Comparison of ENCODE assay signal across 2 mouse cellular contexts in the genomic region with DNA sequence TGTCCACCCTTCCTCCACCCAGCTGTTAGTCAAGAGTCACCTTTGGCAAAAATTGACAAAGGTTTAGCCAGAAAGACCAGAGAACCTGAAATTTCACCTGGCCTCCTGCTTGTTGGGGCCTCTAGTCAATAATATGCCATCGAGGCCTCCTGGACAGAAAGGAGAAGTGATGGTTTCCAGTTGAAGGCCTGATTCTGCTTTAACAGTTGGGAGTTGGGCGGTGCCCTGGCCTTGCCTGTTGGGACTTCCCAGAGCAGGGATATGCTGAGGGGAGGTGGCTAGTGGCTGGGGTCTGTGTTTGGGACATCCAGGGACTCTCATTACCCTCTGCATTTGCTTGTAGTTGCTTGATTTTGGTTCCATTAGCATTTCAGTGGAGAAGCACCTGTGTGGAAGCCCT.
TF ChIP-seq lines count a peak whose summit lies in the region.

No protein-coding gene starts in this region.

TF ChIP-seq in CH12.LX, 34 proteins besides CTCF, POLR2A, EP300 and RAD21:
- TF ChIP-seq BHLHE40 (IDR thresholded peaks at IDR 0.05; ENCODE audit: low read depth, low read length), result no peak
- TF ChIP-seq USF1 (IDR thresholded peaks at IDR 0.05; ENCODE audit: low read depth, low read length), result no peak
- TF ChIP-seq POLR2AphosphoS2 (IDR thresholded peaks at IDR 0.05; ENCODE audit: low read depth, low read length), result peak; percentile 39; the same call in 1 of the 2 replicates
TF ChIP-seq in CH12.LX: peak in this region for 1.

TF ChIP-seq in MEL, 35 proteins besides CTCF, POLR2A, EP300 and RAD21:
- TF ChIP-seq CHD2 (IDR thresholded peaks at IDR 0.05; ENCODE audit: low read length) (no peak), KAT2A (conservative IDR thresholded peaks at IDR 0.05; ENCODE audit: low read depth, low read length) (no peak), ELF1 (IDR thresholded peaks at IDR 0.05; ENCODE audit: low read depth, low read length) (no peak), MYC (IDR thresholded peaks at IDR 0.05; ENCODE audit: low read depth, low read length) (no peak), GATA1 (IDR thresholded peaks at IDR 0.05; ENCODE audit: low read depth, low read length) (no peak), USF1 (IDR thresholded peaks at IDR 0.05; ENCODE audit: low read depth, low read length) (no peak), HCFC1 (IDR thresholded peaks at IDR 0.05; ENCODE audit: low read depth, low read length) (no peak), TCF12 (IDR thresholded peaks at IDR 0.05; ENCODE audit: low read depth, low read length) (no peak), POLR2AphosphoS2 (IDR thresholded peaks at IDR 0.05; ENCODE audit: low read length) (no peak), ETS1 (IDR thresholded peaks at IDR 0.05; ENCODE audit: low read depth, low read length) (no peak)
